Mouse (Mus musculus): Measurements from ENCODE around the gene Asf1b.

Asf1b gene

DNA sequence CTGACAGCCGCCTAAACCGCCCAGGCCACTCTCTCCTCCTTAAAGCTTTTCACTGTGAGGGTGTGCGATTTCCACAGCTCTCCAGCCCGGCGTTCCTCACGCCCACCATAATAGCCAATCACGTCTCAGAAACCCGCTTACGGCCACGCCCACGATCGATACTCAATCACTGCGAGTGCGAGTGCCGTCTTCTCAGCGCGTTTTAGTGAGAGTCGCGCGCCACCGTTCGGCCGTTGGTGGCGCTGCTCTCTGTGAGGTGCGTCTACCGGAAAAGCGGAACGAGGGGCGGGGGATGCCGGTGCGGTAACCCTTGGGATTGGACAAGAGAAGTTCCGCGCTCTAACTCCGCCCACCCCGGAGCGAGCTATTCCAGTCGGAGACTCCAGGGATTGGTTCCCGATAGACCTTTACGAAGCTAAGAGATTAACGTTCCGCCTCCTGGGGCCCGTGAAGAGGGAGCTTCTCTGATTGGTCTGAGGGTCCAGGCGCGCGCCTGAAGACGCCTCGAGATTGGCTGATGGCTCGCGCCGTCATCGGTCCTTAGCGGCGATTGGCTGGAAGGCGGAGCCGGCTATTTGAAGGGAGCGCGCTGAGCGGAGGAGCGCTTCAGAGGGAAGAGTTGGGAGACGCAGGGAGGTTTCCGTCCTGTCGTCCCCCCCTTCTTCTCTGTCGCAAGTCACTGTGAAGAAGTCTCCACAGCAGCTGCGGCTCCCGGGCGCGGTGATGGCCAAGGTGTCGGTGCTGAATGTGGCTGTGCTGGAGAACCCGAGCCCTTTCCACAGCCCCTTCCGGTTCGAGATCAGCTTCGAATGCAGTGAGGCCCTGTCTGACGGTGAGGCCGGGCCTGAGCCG lies at the start of gene Asf1b, which contains the start of gene Gm10644:
Gene Asf1b (plus strand): TSS at position 402 of the 852 bp plus-strand sequence.
Gene Gm10644 (minus strand): TSS at position 100 of the 852 bp plus-strand sequence.
- DNase-seq (ENCODE audit: low spot score): peak; percentile 100

DNA sequence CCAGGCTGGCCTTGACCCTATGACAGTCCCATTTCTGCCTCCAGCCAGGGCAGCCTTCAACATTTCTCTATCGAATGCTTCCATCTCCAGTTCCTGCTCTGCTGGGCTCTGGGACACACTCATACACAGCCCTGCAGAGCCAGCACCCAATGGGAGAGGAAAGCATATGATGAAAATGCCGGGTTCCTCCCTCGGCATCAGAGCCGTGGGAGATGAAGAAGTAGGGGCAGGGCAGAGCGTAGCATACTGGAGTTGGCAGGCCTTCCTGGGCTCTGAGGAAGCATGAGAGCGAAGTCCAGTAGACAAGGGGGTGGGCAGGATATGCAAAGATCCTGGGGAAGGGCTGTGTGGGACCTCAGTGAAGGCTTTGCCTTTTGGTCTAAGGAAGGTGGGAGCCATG lies 46.7 kb upstream of the Asf1b start:
- DNase-seq (ENCODE audit: low spot score): no peak

DNA sequence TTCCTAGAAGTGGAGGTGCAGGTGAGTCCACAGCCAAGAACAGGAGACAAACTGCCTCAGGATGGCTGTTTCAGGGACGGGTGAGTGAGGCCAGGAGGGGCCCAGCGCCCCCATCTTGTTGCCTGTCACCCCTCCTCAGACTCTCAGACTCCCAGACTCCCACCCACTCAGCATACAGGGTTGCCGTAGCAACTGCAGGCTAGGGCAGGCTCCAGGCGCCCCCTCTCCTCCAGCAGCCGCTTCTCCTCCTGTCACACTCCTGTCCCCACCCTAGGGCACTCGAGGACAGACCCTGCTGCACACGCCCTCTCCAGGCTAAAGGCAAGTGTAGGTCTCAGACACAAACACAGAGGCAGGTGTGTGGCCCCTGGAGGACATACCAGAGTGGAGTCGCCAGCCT lies 46.0 kb upstream of the Asf1b start:
- DNase-seq (ENCODE audit: low spot score): no peak

GRCm38 (mm10) chr8:83911809-83912731 lies 43.2 kb upstream of the Asf1b start:
- no peak for DNase-seq (ENCODE audit: low spot score)

DNA sequence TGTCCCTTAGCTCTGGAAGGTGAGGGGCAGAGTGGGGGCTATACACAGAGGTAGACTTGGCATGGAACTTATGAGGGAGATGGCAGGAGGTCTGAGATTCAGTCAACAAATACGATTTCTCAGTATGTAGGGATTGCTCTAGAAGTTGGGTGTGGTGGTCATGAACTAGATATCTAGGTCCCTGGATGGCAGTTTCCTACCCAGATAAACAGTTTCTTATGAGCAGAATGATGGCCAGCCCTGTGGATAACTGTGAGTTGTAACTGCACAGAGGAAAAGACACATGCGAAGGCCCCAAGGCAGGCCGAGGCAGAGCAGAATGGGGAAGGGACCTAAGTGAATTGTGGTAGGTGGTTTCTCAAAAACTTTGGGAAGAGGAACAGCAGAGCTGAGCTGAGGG lies 41.1 kb upstream of the Asf1b start:
- no peak for DNase-seq (ENCODE audit: low spot score)

- DNase-seq (ENCODE audit: low spot score): no peak
Observed at GRCm38 (mm10) chr8:83914860-83915259, 40.4 kb upstream of the Asf1b start.

DNA sequence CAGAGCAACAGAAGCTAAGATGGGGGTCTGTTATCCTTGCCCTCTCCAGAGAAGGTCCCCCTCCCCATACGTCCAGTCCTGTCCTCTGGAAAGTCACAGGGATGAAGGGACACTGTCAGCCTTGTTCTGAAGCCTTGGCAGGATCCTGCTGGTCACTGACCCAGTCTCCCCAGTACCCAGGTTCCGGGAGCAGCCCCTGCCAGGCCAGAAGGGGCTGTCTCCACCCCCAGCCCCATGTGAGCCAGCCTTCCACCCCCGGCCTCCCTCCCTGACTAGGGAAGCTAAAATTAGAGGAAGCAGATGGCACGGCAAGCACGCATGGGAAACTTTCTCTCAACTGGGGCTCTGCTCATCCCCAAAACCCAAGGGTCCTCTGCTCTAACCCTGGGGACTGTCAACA lies 39.3 kb upstream of the Asf1b start:
- DNase-seq (ENCODE audit: low spot score): no peak

- DNase-seq (ENCODE audit: low spot score): no peak
Observed at GRCm38 (mm10) chr8:83917566-83917965, 37.7 kb upstream of the Asf1b start.

GRCm38 (mm10) chr8:83921558-83921957 lies 33.7 kb upstream of the Asf1b start:
- DNase-seq (ENCODE audit: low spot score): peak; percentile 85

- no peak for DNase-seq (ENCODE audit: low spot score)
Observed at GRCm38 (mm10) chr8:83922727-83923126, 32.6 kb upstream of the Asf1b start.

GRCm38 (mm10) chr8:83924585-83924984 lies 30.7 kb upstream of the Asf1b start:
- no peak for DNase-seq (ENCODE audit: low spot score)

GRCm38 (mm10) chr8:83926266-83926665 lies 29.0 kb upstream of the Asf1b start:
- no peak for DNase-seq (ENCODE audit: low spot score)

GRCm38 (mm10) chr8:83934222-83934621 lies 21.1 kb upstream of the Asf1b start:
- DNase-seq (ENCODE audit: low spot score): no peak

DNA sequence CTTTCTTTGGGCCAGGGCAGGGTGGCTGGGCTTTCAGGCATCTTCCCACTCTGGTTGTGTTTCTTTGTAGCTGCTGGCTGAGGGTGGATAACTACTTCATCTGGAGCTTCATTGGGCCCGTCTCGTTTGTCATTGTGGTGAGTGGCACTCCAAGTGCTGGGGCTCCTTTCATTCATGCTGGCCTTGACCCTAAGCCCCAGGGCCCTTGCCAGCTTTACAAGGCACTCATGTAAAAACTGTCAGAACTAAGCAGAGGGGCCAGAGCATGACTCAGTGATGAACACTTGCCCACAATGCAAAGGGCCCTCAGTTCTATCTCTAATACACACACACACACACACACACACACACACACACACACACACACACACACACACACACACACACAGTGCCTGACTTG lies 20.3 kb upstream of the Asf1b start:
- no peak for DNase-seq (ENCODE audit: low spot score)

- no peak for DNase-seq (ENCODE audit: low spot score)
Observed at GRCm38 (mm10) chr8:83935435-83935834, 19.9 kb upstream of the Asf1b start.

DNA sequence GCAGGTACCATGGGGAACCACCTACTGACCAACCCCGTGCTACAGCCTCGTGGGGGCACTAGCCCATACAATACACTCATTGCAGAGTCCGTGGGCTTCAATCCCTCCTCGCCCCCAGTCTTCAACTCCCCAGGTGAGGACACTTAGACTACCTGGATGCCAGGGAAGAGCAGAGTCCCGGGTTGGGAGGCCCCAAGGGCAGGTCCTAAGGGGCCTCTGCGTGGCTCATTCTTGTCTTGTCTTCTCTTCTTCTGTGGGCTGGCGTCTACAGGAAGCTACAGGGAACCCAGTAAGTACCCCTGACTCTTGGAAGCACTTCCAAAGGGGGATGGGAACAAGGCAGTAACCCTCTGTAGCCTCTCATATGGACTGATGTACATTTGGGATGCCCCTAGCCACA lies 17.7 kb upstream of the Asf1b start:
- DNase-seq (ENCODE audit: low spot score): no peak

- DNase-seq (ENCODE audit: low spot score): no peak
Observed at GRCm38 (mm10) chr8:83938330-83938729, 17.0 kb upstream of the Asf1b start.

GRCm38 (mm10) chr8:83941066-83941677 lies 14.1 kb upstream of the Asf1b start:
- no peak for DNase-seq (ENCODE audit: low spot score)

GRCm38 (mm10) chr8:83942446-83942845 lies 12.9 kb upstream of the Asf1b start:
- DNase-seq (ENCODE audit: low spot score): no peak

DNA sequence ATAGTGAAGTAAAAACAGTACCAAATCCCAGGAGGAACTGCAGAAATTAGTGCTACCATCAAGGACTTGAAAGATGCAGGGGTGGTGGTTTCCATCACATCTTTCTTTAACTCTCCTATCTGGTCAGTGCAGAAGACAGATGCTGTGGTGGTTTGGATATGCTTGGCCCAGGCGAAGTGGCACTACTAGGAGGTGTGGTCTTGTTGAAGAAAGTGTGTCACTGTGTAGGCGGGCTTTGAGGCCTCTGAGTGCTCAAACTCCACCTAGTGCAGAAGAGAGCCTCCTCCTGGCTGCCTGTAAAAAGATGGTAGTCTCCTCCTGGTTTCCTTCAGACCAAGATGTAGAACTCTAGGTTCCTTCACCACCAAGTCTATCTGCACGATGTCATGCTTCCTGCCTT lies 9.8 kb upstream of the Asf1b start:
- no peak for DNase-seq (ENCODE audit: low spot score)

DNA sequence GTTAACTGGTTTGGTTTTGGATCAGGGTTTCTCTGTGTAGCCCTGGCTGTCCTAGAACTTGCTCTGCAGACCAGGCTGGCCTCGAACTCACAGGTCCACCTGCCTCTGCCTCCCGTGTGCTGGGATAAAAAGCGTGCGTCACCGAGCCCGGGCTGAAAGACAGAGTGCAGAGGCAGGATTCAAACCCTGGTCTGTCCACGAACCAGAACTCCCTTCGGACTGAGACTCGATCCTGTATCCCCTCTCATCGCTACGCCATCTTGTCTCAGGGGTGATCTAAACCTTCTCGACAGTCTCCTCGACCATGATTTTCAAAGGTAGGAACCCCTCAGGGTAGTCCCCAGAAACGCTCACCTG lies 580 bp upstream of the Asf1b start:
- no peak for DNase-seq (ENCODE audit: low spot score)

GRCm38 (mm10) chr8:83955958-83956218 lies 581 bp downstream of the Asf1b start:
- DNase-seq (ENCODE audit: low spot score): no peak

DNA sequence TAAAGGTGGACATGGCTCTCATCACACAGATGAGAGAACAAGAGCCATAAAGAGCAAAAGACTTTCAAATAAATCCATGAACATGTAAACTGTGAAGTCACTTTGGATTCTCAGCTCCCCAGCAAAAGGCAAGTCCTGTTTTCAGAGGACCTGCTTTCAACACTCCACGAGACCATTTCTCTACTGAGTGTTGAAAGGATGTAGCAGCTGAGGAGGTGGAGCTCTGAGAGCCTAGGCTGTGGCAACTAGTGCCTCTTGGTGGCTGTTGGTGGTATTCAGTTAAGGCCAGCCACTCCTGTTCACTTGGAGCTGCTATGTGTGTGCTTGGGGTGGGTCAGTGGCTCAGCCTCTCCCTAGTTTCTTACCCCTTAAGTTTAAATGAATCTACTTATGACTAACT lies 1.5 kb downstream of the Asf1b start:
- DNase-seq (ENCODE audit: low spot score): peak; percentile 73

Data from adipocyte (in vitro differentiated cells).